Mouse (Mus musculus) brain, embryonic 14.5 days (tissue): ENCODE data around the gene Pcbp2.

ENCODE experiments used
- CTCF ChIP-seq: fragments of 200-500 bp; IDR thresholded peaks from 2 replicates; pipeline ENCODE4 v1.5.1; 2012; ENCODE audit warnings: inconsistent platforms, mild to moderate bottlenecking, moderate library complexity, borderline replicate concordance; ENCODE audit not compliant: insufficient read depth, insufficient read length; ENCODE audit errors: extremely low read depth
- POLR2A ChIP-seq: fragments of 200-500 bp; IDR thresholded peaks from 2 replicates; pipeline ENCODE4 v1.6.1; 2012; ENCODE audit warnings: mild to moderate bottlenecking, inconsistent platforms, borderline replicate concordance; ENCODE audit not compliant: poor library complexity, insufficient read depth, insufficient read length, severe bottlenecking; ENCODE audit errors: extremely low read depth

DNA sequence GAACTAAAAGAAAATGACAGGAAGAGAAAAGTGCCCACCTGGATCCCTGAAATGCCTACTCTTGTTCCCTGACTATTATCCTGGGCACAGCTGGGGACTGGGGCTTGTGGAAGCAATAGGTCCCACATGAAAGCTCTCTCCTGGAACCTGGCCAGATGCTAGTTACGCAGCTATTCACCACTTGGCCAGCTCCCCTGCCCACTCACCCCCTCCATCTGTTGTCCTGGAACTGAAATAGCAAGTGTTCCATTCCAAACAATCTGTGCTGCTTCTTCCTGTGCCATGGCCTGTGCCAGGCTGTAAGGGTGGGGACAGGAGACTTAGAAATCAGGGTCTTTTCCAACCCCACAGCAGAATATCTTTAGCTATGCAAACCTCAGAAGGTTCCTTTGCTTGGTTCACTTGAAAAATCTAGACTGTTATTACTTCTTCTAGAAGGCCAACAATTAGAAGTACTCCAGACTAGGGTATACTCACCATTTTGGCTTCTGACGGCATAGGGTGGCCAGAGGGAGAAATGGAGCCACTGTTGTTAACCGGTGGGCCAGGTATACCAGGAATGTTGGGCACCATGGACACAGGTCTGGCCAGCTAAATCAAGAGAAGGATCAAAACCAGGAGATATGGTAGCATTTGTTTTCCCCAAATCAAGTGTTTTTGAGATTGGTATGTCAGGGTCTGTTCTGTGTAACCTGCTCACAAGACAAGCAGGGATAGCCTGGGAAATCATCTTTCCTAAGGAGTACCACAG is 76.5 kb downstream of the Pcbp2 start:
- TF ChIP-seq CTCF = no peak
- no peak for TF ChIP-seq POLR2A
